Mouse (Mus musculus) heart, adult 8-10 months (tissue): ENCODE results near the gene Slc6a16. TPM values are rescaled to one million over a fixed set of nuclear protein-coding genes. Genes with fewer than 3 reads are reported as not detected.

ENCODE experiments used
- DNase-seq: peaks from one replicate; pipeline ENCODE4 v3.0.0; 2022; ENCODE audit warnings: low spot score
- total RNA-seq, 4 experiments: library from RNA; stranded (reverse); gene quantifications; 2 replicates each; pipeline ENCODE4 v1.2.4; 2022

Gene Slc6a16
- total RNA-seq: not detected

DNA sequence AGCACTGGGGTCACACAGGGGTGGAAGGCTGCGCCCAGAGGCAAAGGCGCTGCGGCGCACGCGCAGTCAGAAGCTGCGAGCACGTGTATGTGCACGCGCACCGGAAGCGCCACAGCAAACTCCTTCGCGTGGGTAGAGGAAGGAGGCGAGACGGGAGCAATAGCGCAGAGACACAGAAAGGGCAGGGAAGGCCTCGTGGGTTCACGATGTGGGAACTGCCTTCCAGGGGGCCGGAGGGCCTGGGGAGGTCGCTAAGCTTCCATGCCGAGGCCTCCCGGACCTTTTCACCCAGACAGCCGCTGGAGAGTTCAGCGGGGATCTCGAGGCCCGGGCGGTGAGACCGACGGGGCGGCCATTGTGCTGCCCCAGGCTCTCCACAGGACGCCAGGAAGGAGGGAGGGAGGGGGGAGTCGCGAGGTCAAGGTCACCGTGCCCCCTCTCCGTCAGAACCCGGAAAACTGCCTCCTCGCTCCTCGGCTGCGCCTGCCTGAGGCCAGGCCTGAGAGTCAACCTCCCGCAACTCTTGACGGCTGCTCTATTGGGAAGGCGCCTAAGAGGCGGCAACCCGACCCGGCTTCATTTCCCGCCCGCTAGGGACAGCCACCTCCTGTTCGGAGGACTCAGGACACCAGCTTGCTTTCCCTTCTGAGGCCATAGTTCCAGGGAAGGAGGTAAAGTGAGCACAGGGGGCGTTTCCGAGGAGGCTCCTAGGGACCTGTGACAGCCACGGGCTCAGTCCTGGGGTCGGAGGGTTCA lies at the start of gene Slc6a16:
Slc6a16 (plus strand) TSS at position 453 of the 756 bp plus-strand sequence.
- DNase-seq: no peak

- no peak for DNase-seq
Observed at GRCm38 (mm10) chr7:45191161-45191560, 49.7 kb upstream of the Slc6a16 start.

- DNase-seq: no peak
Observed at GRCm38 (mm10) chr7:45191803-45192363, 49.0 kb upstream of the Slc6a16 start.

DNA sequence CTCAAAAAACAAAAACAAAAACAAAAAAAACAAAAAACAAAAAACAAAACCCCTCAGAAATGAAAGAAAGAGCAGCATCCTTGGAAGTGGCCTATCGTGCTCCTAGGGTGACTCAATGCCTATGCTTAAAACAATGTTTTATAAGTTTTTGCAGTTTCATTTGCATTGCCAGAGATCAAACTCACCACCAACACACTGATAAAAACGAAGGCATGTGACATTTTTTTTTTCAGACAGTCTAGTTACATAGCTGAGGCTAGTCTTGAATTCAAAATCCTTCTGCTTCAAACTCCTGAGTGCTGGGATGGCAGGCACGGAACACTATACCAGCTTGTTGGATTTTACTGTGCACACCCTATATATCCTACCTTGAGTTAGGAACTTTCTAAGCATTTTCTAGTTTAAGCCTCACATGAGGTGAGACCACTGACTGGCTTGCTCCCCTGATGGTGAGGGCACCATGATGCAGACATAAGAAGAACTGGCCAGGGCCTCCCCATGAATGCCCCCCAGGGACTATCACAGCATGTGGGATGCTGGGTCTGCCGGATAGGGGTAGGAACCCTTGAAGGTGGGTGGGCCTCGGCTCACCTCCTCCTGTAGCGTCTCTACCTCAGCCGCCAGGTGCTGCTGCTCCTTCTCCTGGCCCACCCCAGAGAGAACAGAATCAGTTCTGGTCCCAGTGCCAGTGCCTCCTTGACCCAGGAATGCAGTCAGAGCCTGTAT lies 48.1 kb upstream of the Slc6a16 start:
- no peak for DNase-seq

DNA sequence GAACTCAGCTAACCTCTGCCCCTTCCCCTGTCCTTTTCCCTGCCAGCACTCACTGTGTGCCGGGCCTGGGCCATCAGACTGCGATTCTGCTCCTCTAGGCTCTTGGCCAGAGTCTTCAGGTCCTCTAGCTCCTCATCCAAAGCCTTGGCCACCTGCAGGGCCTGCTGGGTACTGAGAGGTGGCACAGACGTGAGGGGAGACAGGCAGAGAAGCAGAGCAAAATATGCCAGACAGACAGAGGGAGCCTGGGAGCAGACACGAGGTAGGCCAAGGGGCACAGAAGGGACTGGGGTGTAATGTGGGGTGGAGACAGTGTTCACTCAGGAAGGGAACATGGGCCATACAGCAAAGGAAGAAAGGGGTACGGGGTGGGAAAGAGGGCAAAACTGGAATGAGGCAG lies 47.5 kb upstream of the Slc6a16 start:
- DNase-seq: no peak

DNA sequence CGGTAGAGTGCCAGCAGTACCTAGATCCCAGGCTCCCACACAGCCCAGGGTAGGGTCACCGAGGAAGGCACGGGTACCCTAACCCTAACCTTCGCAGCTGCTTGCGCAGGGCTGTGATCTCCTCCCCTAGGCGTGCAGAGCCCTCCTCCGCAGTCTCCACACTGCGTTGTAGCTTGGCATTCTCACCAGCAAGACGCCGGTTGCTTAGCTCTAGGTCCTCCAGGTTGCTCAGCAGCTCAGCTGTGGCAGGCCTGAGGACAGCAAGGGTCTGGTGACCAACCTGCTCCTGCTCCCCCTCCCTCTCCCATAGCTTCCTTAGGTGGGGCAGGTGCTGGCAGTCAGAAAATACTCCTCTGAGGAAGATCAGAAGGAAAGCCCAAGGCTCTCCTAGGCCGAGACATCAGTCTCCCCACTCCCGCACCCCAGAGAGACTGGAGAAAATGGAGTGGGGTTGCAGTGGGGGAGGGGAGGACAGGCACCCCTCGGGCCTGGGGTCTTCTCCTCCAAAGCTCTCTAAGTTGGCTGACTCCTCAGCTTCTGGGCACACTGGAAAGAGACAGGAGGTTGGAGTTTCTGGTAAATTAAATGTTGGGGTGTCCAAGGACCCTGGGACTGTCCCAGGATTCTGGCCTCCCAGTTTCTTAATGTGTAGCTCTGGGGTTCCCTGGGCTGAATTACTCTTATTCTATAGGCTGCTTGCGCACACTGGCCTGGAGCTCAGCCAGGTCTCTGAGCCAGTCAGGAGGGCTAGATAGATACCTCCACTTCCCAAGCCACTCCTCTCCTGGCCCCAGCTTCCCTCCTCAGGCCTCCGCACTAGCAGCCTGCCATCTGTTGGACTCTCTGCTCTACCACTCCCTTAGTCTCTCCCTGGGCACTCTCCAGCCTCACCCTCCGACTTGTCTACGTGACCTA lies 46.8 kb upstream of the Slc6a16 start:
- DNase-seq: no peak

GRCm38 (mm10) chr7:45195341-45196175 lies 45.3 kb upstream of the Slc6a16 start:
- no peak for DNase-seq

- no peak for DNase-seq
Observed at GRCm38 (mm10) chr7:45196176-45196535, 44.7 kb upstream of the Slc6a16 start.

DNA sequence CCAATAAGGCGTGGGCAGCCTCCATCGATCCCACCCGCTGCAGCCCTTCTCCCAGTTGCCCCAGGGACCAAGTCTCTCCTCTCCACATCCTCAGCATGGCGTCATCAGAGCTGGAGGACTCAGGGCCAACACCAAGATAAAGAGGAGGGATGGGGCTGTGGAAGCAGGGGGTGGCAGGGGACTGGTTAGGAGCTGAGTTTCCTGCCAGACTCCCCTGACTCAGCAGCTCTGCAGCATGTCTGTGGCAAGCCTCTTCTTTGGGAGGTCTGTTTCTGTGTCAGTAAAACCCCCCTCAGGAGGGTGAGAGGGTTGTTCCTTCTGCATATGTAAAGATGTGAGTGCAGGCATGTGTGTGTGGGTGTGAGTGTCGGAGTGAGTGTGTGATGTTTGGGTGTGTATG lies 43.9 kb upstream of the Slc6a16 start:
- DNase-seq: no peak

DNA sequence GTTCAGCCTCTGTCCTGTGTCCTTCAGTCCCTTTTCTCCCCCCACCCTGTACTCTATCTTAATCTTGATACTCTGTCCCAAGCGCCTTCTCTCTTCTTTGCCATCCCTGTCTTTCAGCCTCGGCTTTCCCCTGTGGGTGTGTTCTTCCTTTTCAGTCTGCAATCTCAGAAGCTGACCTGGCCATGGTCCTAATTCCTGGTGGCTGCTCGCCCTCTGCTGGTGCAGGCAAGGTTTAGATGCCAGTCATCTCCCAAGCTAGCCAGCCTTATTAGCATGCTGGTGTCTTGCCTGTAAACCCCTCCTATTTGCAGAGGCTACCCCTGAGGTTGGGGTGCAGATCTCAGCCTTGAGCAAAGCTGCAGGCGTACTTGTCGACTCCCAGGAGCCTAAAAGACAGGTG lies 42.5 kb upstream of the Slc6a16 start:
- DNase-seq: peak; percentile 67

GRCm38 (mm10) chr7:45198961-45199360 lies 41.9 kb upstream of the Slc6a16 start:
- DNase-seq: no peak

GRCm38 (mm10) chr7:45202654-45203053 lies 38.2 kb upstream of the Slc6a16 start:
- no peak for DNase-seq

- DNase-seq: peak; percentile 85
Observed at GRCm38 (mm10) chr7:45204380-45205143, 36.3 kb upstream of the Slc6a16 start, which contains the start of gene Ccdc155. Ccdc155 (minus strand) TSS chr7:45204892.

- no peak for DNase-seq
Observed at GRCm38 (mm10) chr7:45208260-45208659, 32.6 kb upstream of the Slc6a16 start.

DNA sequence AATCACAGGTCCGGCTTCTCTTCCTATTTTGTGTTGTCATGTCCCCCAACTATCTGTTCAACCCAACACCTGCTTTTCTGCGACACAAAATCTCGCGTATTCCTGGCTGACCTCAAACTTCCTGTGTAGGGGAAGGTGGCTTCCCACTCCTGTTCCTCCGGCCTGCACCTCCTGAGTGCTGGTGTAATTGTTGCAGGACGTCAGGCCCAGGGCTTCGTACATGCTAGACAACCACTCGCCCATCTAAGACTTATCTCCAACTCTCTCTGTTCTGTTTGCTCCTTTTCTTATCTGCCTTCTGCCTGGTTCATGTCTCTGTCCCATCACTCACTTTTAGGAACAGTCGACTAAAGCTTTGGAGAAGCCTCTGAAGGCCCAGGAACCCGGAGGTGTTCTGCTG lies 29.8 kb upstream of the Slc6a16 start:
- DNase-seq: no peak

GRCm38 (mm10) chr7:45211851-45212251 lies 29.0 kb upstream of the Slc6a16 start, which contains the start of gene Dkkl1:
Dkkl1 (minus strand) TSS chr7:45212147.
- DNase-seq: no peak

- no peak for DNase-seq
Observed at GRCm38 (mm10) chr7:45212356-45212755, 28.5 kb upstream of the Slc6a16 start.

DNA sequence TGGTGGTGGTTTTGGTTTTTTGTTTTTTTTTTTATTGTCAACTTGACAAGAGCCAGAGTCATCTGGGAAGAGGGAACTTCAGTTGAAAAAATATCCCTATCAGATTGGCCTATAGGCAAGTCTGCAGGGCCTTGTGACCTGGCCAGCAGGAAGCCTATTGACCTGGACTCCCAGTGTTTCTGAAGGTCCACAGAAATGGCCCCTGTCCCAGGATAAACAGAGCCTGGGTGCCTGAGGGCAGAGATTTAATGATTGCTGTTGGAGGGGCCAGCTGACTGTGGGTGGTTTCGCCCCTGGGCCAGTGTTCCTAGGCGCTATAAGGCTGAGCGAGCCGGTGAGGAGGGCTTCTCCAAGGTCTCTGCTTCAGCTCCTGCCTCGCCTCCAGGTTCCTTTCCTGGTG lies 27.2 kb upstream of the Slc6a16 start:
- no peak for DNase-seq

GRCm38 (mm10) chr7:45215673-45216441 lies 25.0 kb upstream of the Slc6a16 start, which contains the start of gene Tead2:
Tead2 (plus strand) TSS chr7:45215753.
- no peak for DNase-seq
